ENCODE assay signal across 7 mouse cellular contexts in the genomic region with DNA sequence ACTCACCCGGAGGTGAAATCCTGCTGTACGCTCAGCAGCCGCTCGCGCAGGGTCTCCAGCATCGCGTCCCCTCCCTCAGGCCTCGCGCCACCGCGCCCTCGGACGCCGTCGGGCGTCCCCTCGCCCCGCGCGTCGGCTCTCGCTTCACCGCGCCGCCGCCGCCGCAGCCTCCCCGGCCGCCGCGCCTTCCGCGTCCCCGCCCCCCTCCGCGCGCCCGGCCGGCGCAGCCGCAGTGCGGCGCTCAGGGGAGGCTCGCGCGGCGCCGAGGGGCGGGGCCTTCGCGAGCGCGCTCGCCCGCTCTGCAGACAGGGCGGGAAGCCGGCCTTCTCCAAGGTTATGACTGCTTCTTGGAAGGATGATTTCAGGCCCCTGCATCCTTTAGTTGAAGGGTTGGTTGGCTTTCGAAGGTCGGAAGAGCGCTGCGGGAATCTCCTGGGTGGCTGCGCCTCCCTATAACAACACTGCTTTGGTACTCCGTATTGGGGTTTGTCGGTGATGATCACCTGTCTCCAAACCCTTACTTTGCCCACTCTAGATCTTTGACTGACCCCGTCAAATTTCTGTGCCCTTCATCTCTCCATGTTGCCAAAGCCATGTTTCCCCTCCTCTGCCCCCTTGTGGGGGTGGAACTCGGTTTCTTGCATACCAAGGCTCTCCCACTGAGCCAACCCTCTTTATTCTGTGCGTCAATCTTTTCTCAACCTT. TPM values are rescaled to one million over a fixed set of nuclear protein-coding genes. Genes with fewer than 3 reads are reported as not detected.
DNase-seq lines count a peak whose midpoint lies in the region; ATAC-seq lines count a peak whose summit lies in the region.

A gene (minus strand): TSS at position 237 of the 705 bp plus-strand sequence.

- WGBS in intestine, embryonic 14.5 days = under 1% methylated on average over 57 of the region's 68 CpGs
- WGBS in midbrain, embryonic 10.5 days = 1% methylated on average over 68 of the region's 68 CpGs

- DNase-seq in adrenal gland, adult 18-20 months (ENCODE audit: low spot score in 2 of 2) = peak; percentile 81 to 89
- DNase-seq in embryo, embryonic 10 days (ENCODE audit: low spot score) = peak; percentile 70
- peak; percentile 59 for DNase-seq in gastrocnemius, postnatal 25 days
- DNase-seq in intestine, embryonic 14.5 days (ENCODE audit: low spot score) = peak; percentile 77
- DNase-seq in left cerebral cortex, postnatal 36 days (ENCODE audit: low spot score in 2 of 2) = peak in 1 of 2 experiments; percentile 75
- peak; percentile 70 for DNase-seq in midbrain, embryonic 10.5 days (ENCODE audit: low spot score)
- peak; percentile 77 for DNase-seq in right cerebral cortex, postnatal 4 days

- no peaks in the 10 kb centered on the region; the same call in 1 of the 2 replicates for H3K36me3 ChIP-seq in intestine, embryonic 14.5 days (ENCODE audit: control insufficient read depth, insufficient read depth, low read length)
- peaks cover 8% of the 10 kb centered on the region for H3K36me3 ChIP-seq in midbrain, embryonic 10.5 days

- intact Hi-C loops in left cerebral cortex, postnatal 36 days (cut with DNase I) = no loop called here

- ATAC-seq in intestine, embryonic 14.5 days (replicated peaks; ENCODE audit: low FRiP score, low TSS enrichment, low read depth) = peak; percentile 90

- H3K4me3 ChIP-seq in intestine, embryonic 14.5 days (ENCODE audit: low read depth, low read length) = peak within 1 kb of the TSS; percentile 76
- H3K4me3 ChIP-seq in midbrain, embryonic 10.5 days = peak within 1 kb of the TSS; percentile 90

- peak within 1 kb of the TSS; percentile 79 for H3K9ac ChIP-seq in intestine, embryonic 14.5 days (ENCODE audit: low read length)

- no peaks in the 10 kb centered on the region for H3K9me3 ChIP-seq in intestine, embryonic 14.5 days (ENCODE audit: control insufficient read depth, low read length)
- no peaks in the 10 kb centered on the region for H3K9me3 ChIP-seq in midbrain, embryonic 10.5 days (replicated peaks)

- peak within 1 kb of the TSS; percentile 54; the same call in 1 of the 2 replicates for H3K27ac ChIP-seq in intestine, embryonic 14.5 days (ENCODE audit: low read depth)
- peak within 1 kb of the TSS; percentile 94 for H3K27ac ChIP-seq in midbrain, embryonic 10.5 days (replicated peaks)

- H3K4me2 ChIP-seq in intestine, embryonic 14.5 days (ENCODE audit: low read length) = peak within 1 kb of the TSS; percentile 74

- H3K27me3 ChIP-seq in intestine, embryonic 14.5 days (replicated peaks; ENCODE audit: control insufficient read depth, insufficient read depth, low read length) = no peaks in the 10 kb centered on the region
- H3K27me3 ChIP-seq in midbrain, embryonic 10.5 days (ENCODE audit: low read depth, poor library complexity, severe bottlenecking) = no peaks in the 10 kb centered on the region

- peaks cover 9% of the 10 kb centered on the region; the same call in 1 of the 2 replicates for H3K4me1 ChIP-seq in intestine, embryonic 14.5 days (replicated peaks; ENCODE audit: control insufficient read depth, insufficient read depth, low read length)
- H3K4me1 ChIP-seq in midbrain, embryonic 10.5 days = peaks cover 32% of the 10 kb centered on the region

RNA-seq across cellular contexts. Expression of the gene that starts here (rescaled TPM):
- 10 to 100 TPM; 52.0 to 98.8 TPM for total RNA-seq in adrenal gland, adult 18-20 months (2021)
- total RNA-seq in gastrocnemius, postnatal 25 days (2021) = 10 to 100 TPM; 36.3 to 38.6 TPM
- 57.8 and 64.0 TPM in 2 replicates for polyA plus RNA-seq in intestine, embryonic 14.5 days (2014; fragmentation: Nextera tagmentation; extraction: Ambion mirVana)
- total RNA-seq in left cerebral cortex, postnatal 36 days (2021) = 10 to 100 TPM; 91.0 to 94.3 TPM
- 74.1 and 75.7 TPM in 2 replicates for polyA plus RNA-seq in midbrain, embryonic 10.5 days (2016; fragmentation: Nextera tagmentation; extraction: Ambion mirVana)
